Mouse (Mus musculus) embryonic facial prominence, embryonic 15.5 days (tissue): ENCODE measurements around the gene Smpd3. TPM values are rescaled to one million over a fixed set of nuclear protein-coding genes. Genes with fewer than 3 reads are reported as not detected.

Source experiments
- ATAC-seq: fragments of 200-750 bp; cut with Nextera tagmentation; 2 replicates; pipeline ENCODE4 v1.8.0; 2017; ENCODE audit warnings: low read depth, moderate TSS enrichment; ENCODE audit not compliant: insufficient number of reproducible peaks, low FRiP score, low TSS enrichment
- H3K27ac ChIP-seq: fragments of 300-500 bp; sonication (generic); replicated peaks from 2 replicates; pipeline ENCODE4 v1.5.1; 2015; ENCODE audit warnings: mild to moderate bottlenecking, inconsistent platforms
- H3K27me3 ChIP-seq: fragments of 300-500 bp; sonication (generic); 2 replicates; pipeline ENCODE4 v1.6.1; 2015; ENCODE audit warnings: inconsistent platforms
- H3K36me3 ChIP-seq: fragments of 300-500 bp; sonication (generic); 2 replicates; pipeline ENCODE4 v1.6.1; 2015; ENCODE audit warnings: mild to moderate bottlenecking, inconsistent platforms
- H3K4me1 ChIP-seq: fragments of 300-500 bp; sonication (generic); 2 replicates; pipeline ENCODE4 v1.6.1; 2015; ENCODE audit warnings: inconsistent platforms
- H3K4me2 ChIP-seq: fragments of 300-500 bp; sonication (generic); replicated peaks from 2 replicates; pipeline ENCODE4 v1.6.1; 2015; ENCODE audit warnings: mild to moderate bottlenecking, inconsistent platforms
- H3K4me3 ChIP-seq: fragments of 300-500 bp; sonication (generic); replicated peaks from 2 replicates; pipeline ENCODE4 v1.5.1; 2015; ENCODE audit warnings: mild to moderate bottlenecking, inconsistent platforms
- H3K9ac ChIP-seq: fragments of 300-500 bp; sonication (generic); 2 replicates; pipeline ENCODE4 v1.6.1; 2015; ENCODE audit warnings: inconsistent platforms
- H3K9me3 ChIP-seq: fragments of 300-500 bp; sonication (generic); replicated peaks from 2 replicates; pipeline ENCODE4 v1.6.1; 2016; ENCODE audit warnings: inconsistent platforms
- WGBS: fragments of 180-500 bp; shearing (Covaris S2); methylation state at CpG from one replicate; pipeline ENCODE4 v1.1.7; 2015; 5-methylcytosine and 5-hydroxymethylcytosine counted together
- polyA plus RNA-seq: library from polyadenylated mRNA; unstranded; fragments of >200 nt; fragmentation: Nextera tagmentation; extraction: Ambion mirVana; gene quantifications from 2 replicates; pipeline ENCODE4 v1.2.1, GENCODE M21; 2015

The Smpd3 gene
- polyA plus RNA-seq, 1 experiment from 2014 or later, result 29.6 TPM

DNA sequence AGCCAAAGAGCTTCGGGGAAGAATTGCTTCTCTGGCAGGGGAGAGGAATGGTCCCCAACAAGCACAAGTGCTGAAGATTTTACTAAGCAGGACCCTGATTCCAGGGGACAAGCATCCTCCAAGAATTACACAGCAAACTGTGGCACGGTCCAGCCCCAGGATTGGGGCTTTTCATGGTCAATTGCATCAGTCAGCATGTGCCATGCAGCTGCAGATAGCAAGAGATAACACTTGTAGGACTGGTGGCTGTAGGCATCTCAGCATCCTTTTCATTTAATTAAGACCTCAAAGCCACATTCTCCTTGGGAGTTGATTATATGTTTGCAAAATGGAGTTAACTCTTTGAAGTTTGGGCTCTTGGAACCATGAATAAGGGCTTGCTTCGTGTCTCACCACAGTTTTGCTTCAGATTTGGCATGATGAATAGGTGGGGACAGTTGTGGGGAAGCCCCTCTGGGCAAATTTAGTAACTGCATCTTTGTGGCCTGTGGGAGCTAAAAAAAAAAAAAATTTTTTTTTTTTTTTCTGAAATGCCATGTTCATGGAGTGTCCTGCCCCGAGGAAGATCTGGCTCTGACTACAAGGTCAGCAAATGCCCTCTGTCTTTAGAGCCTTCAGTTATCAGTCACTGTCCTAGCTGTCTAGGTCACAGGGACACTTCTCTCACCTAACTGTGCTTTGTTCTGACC is 22.0 kb upstream of the Smpd3 start:
- no peak for ATAC-seq
- H3K27me3 ChIP-seq, result no peaks in the 10 kb centered on the region
- H3K9ac ChIP-seq, result no peak overlapping the region
- H3K9me3 ChIP-seq, result no peaks in the 10 kb centered on the region
- no peak overlapping the region for H3K4me3 ChIP-seq
- WGBS, result 56% methylated on average over 4 of the region's 4 CpGs
- no peak overlapping the region for H3K4me2 ChIP-seq
- no peaks in the 10 kb centered on the region for H3K4me1 ChIP-seq
- no peaks in the 10 kb centered on the region for H3K36me3 ChIP-seq
- no peak overlapping the region for H3K27ac ChIP-seq

- whole genome bisulfite sequencing, result 59% methylated on average over 2 of the region's 2 CpGs
Measured at GRCm38 (mm10) chr8:106351135-106351534, 13.3 kb upstream of the Smpd3 start.

GRCm38 (mm10) chr8:106349398-106349797 is 11.6 kb upstream of the Smpd3 start:
- Histone ChIP-seq H3K4me1 (no peaks in the 10 kb centered on the region), H3K9me3 (no peaks in the 10 kb centered on the region), H3K4me2 (no peak overlapping the region), H3K9ac (no peak overlapping the region), H3K27me3 (no peaks in the 10 kb centered on the region), H3K4me3 (no peak overlapping the region), H3K36me3 (no peaks in the 10 kb centered on the region), H3K27ac (no peak overlapping the region)
- no peak for ATAC-seq
- WGBS, result 46% methylated on average over 11 of the region's 11 CpGs

More at GRCm38 (mm10) chr8:106351135-106351534, 13.3 kb upstream of the Smpd3 start:
- Histone ChIP-seq H3K4me2 (no peak overlapping the region), H3K27me3 (no peaks in the 10 kb centered on the region), H3K4me3 (no peak overlapping the region), H3K9me3 (no peaks in the 10 kb centered on the region), H3K27ac (no peak overlapping the region), H3K36me3 (no peaks in the 10 kb centered on the region), H3K4me1 (no peaks in the 10 kb centered on the region), H3K9ac (no peak overlapping the region)
- ATAC-seq, result no peak

- Histone ChIP-seq H3K27ac (no peak overlapping the region), H3K4me2 (no peak overlapping the region), H3K4me1 (no peaks in the 10 kb centered on the region), H3K4me3 (no peak overlapping the region), H3K9me3 (no peaks in the 10 kb centered on the region), H3K9ac (no peak overlapping the region), H3K27me3 (no peaks in the 10 kb centered on the region), H3K36me3 (no peaks in the 10 kb centered on the region)
- no peak for ATAC-seq
- WGBS, result 61% methylated on average over 6 of the region's 6 CpGs
Measured at GRCm38 (mm10) chr8:106346123-106346522, 8.3 kb upstream of the Smpd3 start.

GRCm38 (mm10) chr8:106343471-106343870 is 5.7 kb upstream of the Smpd3 start:
- WGBS, result 65% methylated on average over 5 of the region's 5 CpGs
- Histone ChIP-seq H3K27me3 (no peaks in the 10 kb centered on the region), H3K4me1 (peaks cover 3% of the 10 kb centered on the region; the same call in 1 of the 2 replicates), H3K4me3 (no peak overlapping the region), H3K27ac (no peak overlapping the region), H3K9me3 (no peaks in the 10 kb centered on the region), H3K4me2 (no peak overlapping the region), H3K36me3 (no peaks in the 10 kb centered on the region), H3K9ac (no peak overlapping the region)
- ATAC-seq, result no peak

GRCm38 (mm10) chr8:106342828-106343227 is 5.0 kb upstream of the Smpd3 start:
- Histone ChIP-seq H3K27ac (no peak overlapping the region), H3K27me3 (no peaks in the 10 kb centered on the region), H3K9me3 (no peaks in the 10 kb centered on the region), H3K9ac (no peak overlapping the region), H3K4me3 (no peak overlapping the region), H3K36me3 (no peaks in the 10 kb centered on the region), H3K4me1 (peaks cover 4% of the 10 kb centered on the region; the same call in 1 of the 2 replicates), H3K4me2 (no peak overlapping the region)
- 71% methylated on average over 7 of the region's 7 CpGs for WGBS
- ATAC-seq, result no peak

DNA sequence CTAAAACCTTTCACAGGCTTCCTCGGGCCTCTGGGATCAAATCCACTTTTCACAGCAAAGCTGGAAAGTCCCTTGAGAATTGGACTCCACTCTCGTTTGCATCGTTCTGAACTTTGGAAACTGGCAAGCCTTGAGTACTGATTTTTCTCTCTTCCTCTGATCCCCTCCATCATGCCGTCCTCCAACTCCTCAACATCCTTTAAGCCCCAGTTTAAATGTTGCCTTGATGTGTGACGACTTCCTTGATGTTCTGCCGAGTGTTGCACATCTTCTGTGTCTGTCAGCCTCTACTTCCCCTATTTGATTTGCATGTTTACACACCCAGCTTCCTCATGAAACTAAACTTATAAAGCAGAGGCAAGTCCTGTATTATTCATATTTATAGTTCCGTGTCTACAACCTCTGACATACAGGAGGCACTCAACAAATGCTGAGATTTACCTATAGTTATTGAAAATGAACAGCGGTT is 987 bp upstream of the Smpd3 start:
- ATAC-seq, result no peak
- H3K4me2 ChIP-seq, result peak overlapping the region; percentile 68
- H3K4me3 ChIP-seq, result peak overlapping the region; percentile 54
- H3K9me3 ChIP-seq, result no peaks in the 10 kb centered on the region
- H3K27me3 ChIP-seq, result peaks cover 30% of the 10 kb centered on the region
- peak overlapping the region; percentile 18; the same call in 1 of the 2 replicates for H3K9ac ChIP-seq
- no peaks in the 10 kb centered on the region for H3K36me3 ChIP-seq
- 31% methylated on average over 8 of the region's 8 CpGs for WGBS
- no peak overlapping the region for H3K27ac ChIP-seq
- peaks cover 20% of the 10 kb centered on the region for H3K4me1 ChIP-seq

GRCm38 (mm10) chr8:106336561-106336960 is 1.2 kb downstream of the Smpd3 start:
- peak overlapping the region; percentile 68 for H3K4me2 ChIP-seq
- peaks cover 30% of the 10 kb centered on the region for H3K27me3 ChIP-seq
- H3K4me3 ChIP-seq, result peak overlapping the region; percentile 54
- WGBS, result 2% methylated on average over 30 of the region's 41 CpGs
- no peak overlapping the region for H3K9ac ChIP-seq
- ATAC-seq, result no peak
- peaks cover 20% of the 10 kb centered on the region for H3K4me1 ChIP-seq
- no peak overlapping the region for H3K27ac ChIP-seq
- H3K9me3 ChIP-seq, result no peaks in the 10 kb centered on the region
- H3K36me3 ChIP-seq, result no peaks in the 10 kb centered on the region

DNA sequence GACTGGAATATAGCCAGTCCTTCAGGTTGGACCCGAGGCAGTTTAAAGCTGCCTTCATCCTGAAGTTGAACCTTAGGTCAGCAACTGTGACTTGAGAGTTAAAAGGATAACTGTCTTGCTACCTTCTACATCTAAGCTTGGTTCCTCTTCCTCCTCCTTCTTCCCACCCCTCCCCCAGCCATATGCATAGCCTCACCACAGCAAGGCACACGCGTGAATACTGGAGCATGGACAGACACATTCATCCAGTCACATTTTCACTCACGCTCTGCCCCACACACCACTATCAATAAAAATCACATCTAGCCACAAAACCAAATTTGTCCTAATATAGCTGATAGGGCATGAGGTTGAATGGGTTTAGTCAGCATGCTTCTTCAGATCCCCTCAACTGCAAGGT is 1.8 kb downstream of the Smpd3 start:
- no peak for ATAC-seq
- no peak overlapping the region for H3K27ac ChIP-seq
- H3K36me3 ChIP-seq, result no peaks in the 10 kb centered on the region
- WGBS, result 74% methylated on average over 4 of the region's 4 CpGs
- H3K4me3 ChIP-seq, result peak overlapping the region; percentile 54
- no peak overlapping the region for H3K9ac ChIP-seq
- peaks cover 20% of the 10 kb centered on the region for H3K4me1 ChIP-seq
- 0 out of 2 replicates have a peak overlapping the region, but pooled peaks have one; percentile 68 for H3K4me2 ChIP-seq
- peaks cover 30% of the 10 kb centered on the region for H3K27me3 ChIP-seq
- H3K9me3 ChIP-seq, result no peaks in the 10 kb centered on the region

GRCm38 (mm10) chr8:106335196-106335595 is 2.6 kb downstream of the Smpd3 start:
- Histone ChIP-seq H3K9me3 (no peaks in the 10 kb centered on the region), H3K4me2 (no peak overlapping the region), H3K36me3 (no peaks in the 10 kb centered on the region), H3K4me3 (no peak overlapping the region), H3K9ac (no peak overlapping the region), H3K4me1 (peaks cover 20% of the 10 kb centered on the region), H3K27me3 (peaks cover 30% of the 10 kb centered on the region), H3K27ac (no peak overlapping the region)
- WGBS, result 63% methylated on average over 4 of the region's 4 CpGs
- ATAC-seq, result no peak

DNA sequence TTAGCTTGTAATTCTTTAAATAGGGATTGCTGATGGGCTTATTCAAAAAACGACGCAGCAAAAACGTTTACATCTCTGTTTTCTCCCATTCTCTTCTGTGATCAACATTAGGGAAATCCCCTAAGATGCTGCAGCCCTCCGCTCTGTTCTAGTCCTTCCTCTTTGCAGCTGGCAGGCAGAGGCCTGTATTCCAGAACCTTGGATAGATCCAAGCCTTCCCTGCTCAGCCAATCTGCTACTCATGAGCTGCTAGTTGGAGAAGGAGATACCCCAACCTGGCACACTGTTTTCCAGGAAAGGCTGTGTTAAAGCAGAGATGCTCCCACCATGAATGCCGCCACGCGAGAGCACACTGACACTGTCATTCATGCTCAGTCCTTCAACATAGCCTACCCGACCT is 4.4 kb downstream of the Smpd3 start:
- no peaks in the 10 kb centered on the region for H3K36me3 ChIP-seq

DNA sequence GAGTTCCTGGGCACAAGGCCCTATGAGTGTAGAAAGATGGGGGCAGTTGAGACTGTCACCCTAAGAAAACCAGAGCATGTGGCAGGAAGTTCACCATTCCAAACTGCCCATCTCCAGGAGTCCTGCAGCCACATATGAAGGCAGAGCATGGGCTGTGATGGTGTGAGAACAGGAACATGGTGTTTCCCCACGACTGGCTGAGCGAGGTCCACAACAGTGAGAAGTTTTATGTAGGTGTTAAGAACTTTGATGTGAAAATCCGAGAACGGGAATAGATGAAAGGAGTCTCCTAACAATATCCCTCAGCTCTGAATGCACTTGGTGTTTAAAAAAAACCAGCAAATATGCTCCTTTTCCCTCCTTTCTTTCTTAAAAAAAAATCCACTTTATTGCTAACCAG is 5.3 kb downstream of the Smpd3 start:
- Histone ChIP-seq H3K9ac (no peak overlapping the region), H3K27me3 (peaks cover 28% of the 10 kb centered on the region), H3K4me2 (no peak overlapping the region), H3K9me3 (no peaks in the 10 kb centered on the region), H3K4me3 (no peak overlapping the region), H3K36me3 (no peaks in the 10 kb centered on the region), H3K27ac (no peak overlapping the region), H3K4me1 (peaks cover 13% of the 10 kb centered on the region)
- 74% methylated on average over 4 of the region's 4 CpGs for WGBS
- ATAC-seq, result no peak

More for the DNA sequence above, 4.4 kb downstream of the Smpd3 start:
- Histone ChIP-seq H3K27me3 (peaks cover 30% of the 10 kb centered on the region), H3K4me3 (no peak overlapping the region), H3K9me3 (no peaks in the 10 kb centered on the region), H3K9ac (no peak overlapping the region), H3K27ac (no peak overlapping the region), H3K4me1 (peaks cover 18% of the 10 kb centered on the region), H3K4me2 (no peak overlapping the region)
- WGBS, result 33% methylated on average over 8 of the region's 8 CpGs
- ATAC-seq, result no peak
